Mouse (Mus musculus) heart, postnatal 0 days (tissue): ENCODE measurements around the gene Hoxb8.

Experiments
- CTCF ChIP-seq: IDR thresholded peaks from 2 replicates; pipeline ENCODE4 v1.5.1; 2016; ENCODE audit warnings: antibody characterized with exemption, control low read depth, low read depth
- EP300 ChIP-seq: IDR thresholded peaks from 2 replicates; pipeline ENCODE4 v1.6.1; 2016; ENCODE audit warnings: antibody characterized with exemption, low read depth

DNA sequence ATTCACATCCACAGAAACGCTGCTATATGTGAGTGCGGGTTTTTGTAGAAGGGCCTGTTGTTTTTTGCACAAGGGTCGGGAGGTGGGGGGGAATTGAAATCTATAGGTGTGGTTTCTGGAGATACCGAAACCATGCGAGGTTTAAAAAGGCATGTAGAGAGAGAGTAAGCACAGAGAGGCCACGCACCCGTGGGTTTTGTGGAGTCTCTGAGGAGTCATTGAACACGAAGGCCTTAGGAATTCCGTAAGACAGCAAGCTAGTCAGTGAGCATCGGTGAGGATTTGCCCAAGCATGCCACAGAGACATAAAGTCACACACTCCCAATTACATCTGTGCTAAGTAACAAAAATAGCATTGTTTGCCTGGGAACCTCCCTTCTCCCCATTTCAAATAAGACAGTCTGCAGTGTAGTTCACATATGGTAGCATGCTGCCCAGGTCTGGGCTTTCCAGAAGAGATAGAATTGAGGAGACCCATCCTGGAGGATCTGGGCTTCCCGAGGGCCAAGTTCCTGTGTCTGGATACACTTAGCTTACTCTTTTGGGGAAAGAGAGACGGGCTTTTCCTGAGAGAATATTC lies 29.1 kb upstream of the Hoxb8 start:
- TF ChIP-seq EP300 (no peak), CTCF (no peak)
